Mouse (Mus musculus): ENCODE data around the gene Icos.

DNA sequence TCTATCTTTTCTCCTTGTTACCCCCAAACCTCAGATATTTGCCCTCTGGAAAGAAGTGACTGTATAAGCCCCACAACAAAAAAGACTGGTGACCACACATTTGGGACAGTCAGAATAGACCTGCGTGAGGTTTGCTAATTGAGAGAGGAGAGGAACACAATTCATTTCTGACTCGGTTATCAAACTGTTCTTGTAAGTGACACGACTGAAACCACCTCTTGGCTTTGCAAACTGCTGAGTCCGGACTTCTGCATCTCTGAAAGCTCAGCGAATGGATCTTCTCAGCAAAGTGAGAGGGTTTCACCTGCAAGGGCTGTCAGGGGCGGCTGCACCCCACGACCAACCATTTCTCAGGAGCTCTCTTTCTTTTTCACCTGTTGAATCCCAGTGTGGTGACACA, 47.3 kb upstream of the Icos start:
- TF ChIP-seq CTCF (IDR thresholded peaks at IDR 0.05; ENCODE audit: insufficient read depth, low read depth, low read length) (no peak), POLR2A (IDR thresholded peaks at IDR 0.05; ENCODE audit: insufficient read depth, low read depth, low read length) (no peak)

Measured in olfactory bulb, adult 2 months (tissue).